Mouse (Mus musculus) CH12.LX (cell line): ENCODE results near the gene Fam69a.

Experiments
- EP300 ChIP-seq: IDR thresholded peaks from 2 replicates; pipeline ENCODE4 v1.6.1; 2011; ENCODE audit warnings: low read length, improper control_type of control experiment
- MAZ ChIP-seq: IDR thresholded peaks from 2 replicates; pipeline ENCODE4 v1.6.1; 2012; ENCODE audit warnings: low read depth, mild to moderate bottlenecking, inconsistent platforms, low read length, improper control_type of control experiment, moderate library complexity
- MXI1 ChIP-seq: IDR thresholded peaks from 2 replicates; pipeline ENCODE4 v1.6.1; 2011; ENCODE audit warnings: mild to moderate bottlenecking, low read depth, low read length, improper control_type of control experiment
- POLR2A ChIP-seq: IDR thresholded peaks from 2 replicates; pipeline ENCODE4 v1.6.1; 2011; ENCODE audit warnings: low read depth, mild to moderate bottlenecking, improper control_type of control experiment, low read length
- TCF12 ChIP-seq: IDR thresholded peaks from 2 replicates; pipeline ENCODE4 v1.6.1; 2014; ENCODE audit warnings: low read depth, mild to moderate bottlenecking, inconsistent platforms, low read length, improper control_type of control experiment

DNA sequence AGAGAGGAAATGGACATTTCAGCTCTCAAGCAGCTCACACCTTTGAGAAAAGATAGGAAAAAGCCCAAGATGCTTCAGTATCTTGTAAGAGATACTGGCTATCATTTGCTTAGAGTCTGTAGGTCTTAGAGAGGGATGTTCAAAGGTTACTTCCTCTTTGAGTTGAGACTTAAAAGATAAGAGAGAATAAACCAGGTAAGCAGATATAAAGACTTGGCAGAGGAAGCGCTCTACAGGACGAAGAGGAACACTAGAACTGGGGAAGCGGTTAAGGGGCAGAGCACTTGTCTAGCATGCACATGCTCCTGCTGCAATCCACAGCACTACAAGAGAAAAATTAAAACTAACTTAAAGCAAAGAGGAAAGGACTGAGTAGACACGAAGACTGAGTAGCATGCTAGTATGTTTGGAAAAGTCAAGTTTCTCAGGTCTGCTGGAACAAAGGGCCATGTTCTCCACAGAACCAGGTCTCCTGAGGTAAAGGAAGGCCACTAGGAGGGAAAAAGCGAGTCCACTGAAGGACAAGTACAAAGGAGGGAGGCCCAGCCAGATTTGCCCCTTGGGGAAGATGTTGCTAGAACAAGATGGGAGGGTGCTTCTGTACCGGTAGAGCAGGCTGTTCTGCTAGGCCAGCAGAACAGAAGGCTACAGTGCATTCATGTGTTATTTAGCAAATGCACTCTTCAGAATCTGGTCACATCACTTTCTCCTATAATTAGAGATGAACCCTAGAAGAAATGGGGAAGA is 8.4 kb downstream of the Fam69a start:
- TF ChIP-seq TCF12: no peak
- no peak for TF ChIP-seq MAZ
- TF ChIP-seq EP300: no peak
- TF ChIP-seq POLR2A: no peak
- TF ChIP-seq MXI1: no peak
